Mouse (Mus musculus): ENCODE data around the gene Zic3.

Gene Zic3

DNA sequence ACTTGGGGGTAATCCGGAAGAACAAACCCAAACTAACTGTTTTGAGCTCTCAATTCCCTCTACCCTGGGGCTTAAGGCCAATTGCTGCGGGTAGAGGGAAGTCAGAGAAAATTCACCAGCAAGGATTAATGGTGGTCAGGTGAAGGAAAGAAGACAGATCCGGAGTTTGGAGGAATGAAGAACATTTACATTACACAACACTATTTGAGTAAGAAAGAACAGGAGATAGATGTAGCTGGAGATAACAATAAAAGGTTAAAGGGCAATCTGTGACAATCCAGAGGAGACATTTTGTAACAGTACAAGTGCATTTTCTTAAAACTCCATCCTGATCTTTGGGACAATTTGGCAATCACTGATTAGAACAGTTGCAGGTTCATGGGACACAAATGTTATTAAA, 19.4 kb downstream of the Zic3 start:
- in situ Hi-C loops (cut with MboI, MseI): no loop called here

DNA sequence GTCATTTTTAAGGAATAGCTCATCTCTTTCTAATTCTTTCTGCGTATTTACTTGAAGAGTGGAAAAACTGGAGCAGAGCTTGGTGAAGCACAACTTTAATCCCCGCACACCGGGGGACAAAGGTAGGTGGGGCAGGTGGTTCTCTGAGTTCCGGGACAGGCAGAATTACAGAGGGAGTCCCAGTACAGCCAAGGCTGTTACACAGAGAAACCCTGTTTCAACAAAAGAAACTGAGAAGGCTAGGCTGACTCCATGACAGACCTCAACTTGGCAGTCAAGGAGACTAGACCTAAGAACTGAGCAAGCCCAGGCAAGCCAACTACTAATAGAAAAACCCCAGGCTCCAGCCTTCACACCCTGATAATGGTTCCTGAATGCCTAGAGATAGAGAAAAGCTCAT, 20.0 kb downstream of the Zic3 start:
- in situ Hi-C loops (cut with MboI, MseI): no loop called here

All from T-helper 1 cell (primary cell).